Mouse (Mus musculus) retina, adult 2 months (tissue): ENCODE measurements around the gene Slk.

Experiments used
- DNase-seq: peaks from one replicate; pipeline ENCODE4 v3.0.0-alpha.2; 2012; ENCODE audit warnings: low read depth, low spot score

Slk gene

GRCm38 (mm10) chr19:47651160-47651480, 71.6 kb downstream of the Slk start:
- DNase-seq: no peak

- no peak for DNase-seq
These were observed 72.8 kb downstream of the Slk start for GRCm38 (mm10) chr19:47652255-47652654.

- no peak for DNase-seq
These were observed 73.7 kb downstream of the Slk start for GRCm38 (mm10) chr19:47653173-47653572.

GRCm38 (mm10) chr19:47654896-47655295, 75.4 kb downstream of the Slk start:
- no peak for DNase-seq

- no peak for DNase-seq
These were observed 79.5 kb downstream of the Slk start for GRCm38 (mm10) chr19:47658914-47659535.

GRCm38 (mm10) chr19:47659765-47660408, 80.4 kb downstream of the Slk start:
- DNase-seq: no peak

- DNase-seq: no peak
These were observed 88.1 kb downstream of the Slk start for GRCm38 (mm10) chr19:47667601-47668000.

GRCm38 (mm10) chr19:47668399-47668798, 88.9 kb downstream of the Slk start:
- no peak for DNase-seq

- DNase-seq: no peak
These were observed 94.9 kb downstream of the Slk start for GRCm38 (mm10) chr19:47674419-47674818.

GRCm38 (mm10) chr19:47678675-47679074, 99.2 kb downstream of the Slk start:
- DNase-seq: no peak

- no peak for DNase-seq
These were observed 110.1 kb downstream of the Slk start for GRCm38 (mm10) chr19:47689592-47689991.

GRCm38 (mm10) chr19:47691994-47692393, 112.5 kb downstream of the Slk start, which contains the start of gene Col17a1:
TSS of gene Col17a1 (minus strand) at chr19:47692094.
- no peak for DNase-seq
